Mouse (Mus musculus): ENCODE measurements at regions not wholly inside any gene's neighbourhood (a gene's known extent, or its start where the extent isn't known, plus 50 kb on each side); places are given as distances from the start of the nearest gene placed in this dataset.

GRCm38 (mm10) chr3:157763487-157764199, 161.2 kb downstream of the Cth start:
- TF ChIP-seq TAL1 (conservative IDR thresholded peaks at IDR 0.05; ENCODE audit: low read depth, low read length) (no peak), CTCF (IDR thresholded peaks at IDR 0.05; ENCODE audit: low read depth, low read length) (no peak), GATA2 (IDR thresholded peaks at IDR 0.05; ENCODE audit: borderline replicate concordance, low read depth, low read length) (no peak), POLR2AphosphoS5 (IDR thresholded peaks at IDR 0.05; ENCODE audit: insufficient replicate concordance, low read depth, low read length) (no peak)

Data from G1E (cell line).